Mouse (Mus musculus) adrenal gland (tissue): ENCODE measurements around the gene Mrpl43.
"Not testable (repeated sequence)": the region's sequence is repeated elsewhere in the genome, so short reads cannot be mapped to it uniquely, and the experiment has no call there.

Experiments
- intact Hi-C: fragments of 180-260 bp; cut with DNase I; formaldehyde crosslinking; loops from one replicate; pipeline ENCODE4 v1.15.1; 2025
- long read RNA-seq, 2 experiments: library from polyadenylated mRNA; unstranded; transcript quantifications; one replicate each; pipeline ENCODE4 v2.0.0; 2020; ENCODE audit warnings: borderline replicate concordance in 1 of 2; ENCODE audit not compliant: insufficient replicate concordance in 1 of 2

Gene Mrpl43
- long read RNA-seq, experiment 1, transcript Mrpl43-201 (3 exons, 1,398 nt), result major isoform, 50 of 54 reads
- long read RNA-seq, experiment 1, partial matches to known transcripts, result 2 of 54 reads
- long read RNA-seq, experiment 1, other reads (novel, unspliced or antisense), result 0 of 54 reads
- long read RNA-seq, experiment 2, transcript Mrpl43-201 (3 exons, 1,398 nt), result major isoform, 67 of 73 reads
- long read RNA-seq, experiment 2, partial matches to known transcripts, result 3 of 73 reads
- long read RNA-seq, experiment 2, other reads (novel, unspliced or antisense), result 2 of 73 reads

DNA sequence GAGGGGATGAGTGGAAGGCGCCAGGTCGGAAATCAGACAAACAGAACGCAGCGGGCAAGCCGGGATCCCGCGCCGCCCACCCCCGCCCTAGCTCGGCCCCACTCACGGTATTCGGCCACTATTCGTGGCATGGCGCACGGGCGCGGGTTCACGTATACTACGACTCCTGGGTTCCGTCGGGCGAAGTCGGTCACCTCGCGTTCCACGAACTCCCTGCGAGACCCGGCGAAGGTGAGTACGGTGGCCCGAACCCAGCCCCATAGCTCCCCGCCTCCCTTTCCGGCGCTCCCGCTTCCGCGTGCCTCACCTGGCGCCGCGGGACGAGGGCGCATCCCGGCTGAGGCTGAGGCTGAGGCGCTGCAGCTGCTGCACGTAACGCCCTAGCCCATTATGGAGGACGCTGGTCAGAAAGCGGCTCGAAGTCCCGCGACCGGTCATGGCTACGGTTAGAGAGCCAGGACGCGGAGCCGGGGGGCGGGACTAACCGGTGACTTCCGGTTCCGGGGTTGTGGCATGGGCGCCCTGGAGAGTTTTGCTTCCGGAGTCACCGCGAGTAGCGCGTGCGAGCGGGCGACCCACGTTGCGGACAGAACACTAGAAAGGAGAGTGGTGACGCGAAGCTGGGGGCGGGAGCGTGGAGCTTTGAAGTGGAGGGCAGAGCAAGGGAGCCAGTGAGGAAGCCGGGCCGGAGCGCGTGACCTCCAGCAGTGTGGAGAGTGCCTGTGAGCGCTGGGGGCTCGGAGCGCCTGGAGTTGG, at the start of gene Mrpl43:
Mrpl43 (minus strand) TSS at position 486 of the 756 bp plus-strand sequence.
- intact Hi-C loops, result no loop called here

DNA sequence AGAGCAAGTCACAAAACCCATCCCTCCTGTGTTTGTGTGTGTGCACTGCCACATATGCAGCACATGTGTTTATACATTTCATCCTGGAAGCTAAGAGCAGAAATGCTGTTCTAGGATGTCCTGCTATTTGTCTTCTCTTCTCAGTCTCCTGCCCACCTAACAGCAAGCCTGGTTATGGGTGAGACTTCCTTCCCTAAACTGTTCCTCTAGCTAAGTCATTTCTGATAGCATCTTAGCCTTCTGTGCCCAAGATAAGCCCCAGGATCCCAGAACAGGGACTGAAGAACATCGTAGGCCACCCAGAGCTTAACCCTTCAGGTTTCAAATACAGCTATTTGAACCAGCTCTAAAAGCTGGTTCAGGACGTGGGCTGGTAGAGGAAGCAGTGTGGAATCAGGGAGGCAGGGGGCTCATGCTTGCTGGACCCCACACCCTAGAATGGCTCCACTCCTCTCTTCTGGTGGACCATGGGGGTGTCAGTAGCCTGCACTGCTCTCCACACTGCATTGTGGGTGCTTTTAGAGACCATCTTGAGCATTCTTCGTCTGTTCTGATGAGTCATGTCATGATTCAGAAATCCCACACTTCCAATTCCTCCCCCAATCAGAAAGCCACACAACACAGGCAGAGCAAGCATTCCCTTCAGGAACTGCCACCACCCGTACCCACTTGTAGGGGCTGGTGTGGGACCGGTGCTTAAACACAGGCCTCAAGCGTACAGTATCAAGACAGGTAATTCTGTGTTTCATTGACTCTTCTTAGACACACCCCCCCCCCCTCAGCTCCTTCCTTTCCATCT, 48.8 kb upstream of the Mrpl43 start:
- intact Hi-C loops, result no loop called here

DNA sequence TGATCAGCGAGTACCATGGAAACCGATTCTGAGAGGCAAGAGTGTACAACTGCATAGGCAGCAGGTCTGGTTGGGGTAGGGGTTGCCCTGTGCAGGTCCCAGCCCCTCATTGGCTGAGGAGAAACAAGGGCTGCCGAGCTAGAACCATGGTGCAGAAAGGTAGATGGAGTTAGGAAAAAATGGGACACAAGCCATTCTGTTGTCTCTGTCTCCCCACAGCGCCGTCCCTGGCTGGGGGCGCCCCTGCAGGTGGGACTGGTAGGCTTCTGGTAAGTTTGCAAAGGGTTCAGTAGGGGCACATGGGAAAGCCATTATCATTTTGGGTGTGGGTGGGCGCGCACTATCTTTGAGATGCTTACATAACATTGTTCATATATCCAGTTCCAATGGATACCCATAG, 47.2 kb upstream of the Mrpl43 start:
- intact Hi-C loops, result no loop called here

DNA sequence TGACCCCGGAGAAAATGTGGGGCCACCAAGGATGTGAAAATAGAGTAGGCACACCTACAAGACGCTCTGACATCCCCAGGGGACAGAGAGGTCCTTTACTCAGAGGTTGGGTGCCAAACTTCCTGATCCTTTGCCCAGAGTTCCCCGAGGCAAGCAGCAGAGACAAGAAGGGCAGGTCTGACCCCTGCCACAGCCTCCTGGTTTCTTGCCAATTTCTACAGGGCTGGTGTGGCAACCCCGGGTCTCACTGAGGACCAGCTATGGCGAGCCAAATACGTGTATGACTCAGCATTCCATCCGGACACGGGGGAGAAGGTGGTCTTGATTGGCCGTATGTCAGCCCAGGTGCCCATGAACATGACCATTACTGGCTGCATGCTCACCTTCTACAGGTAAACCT, 43.3 kb upstream of the Mrpl43 start:
- intact Hi-C loops, result no loop called here

DNA sequence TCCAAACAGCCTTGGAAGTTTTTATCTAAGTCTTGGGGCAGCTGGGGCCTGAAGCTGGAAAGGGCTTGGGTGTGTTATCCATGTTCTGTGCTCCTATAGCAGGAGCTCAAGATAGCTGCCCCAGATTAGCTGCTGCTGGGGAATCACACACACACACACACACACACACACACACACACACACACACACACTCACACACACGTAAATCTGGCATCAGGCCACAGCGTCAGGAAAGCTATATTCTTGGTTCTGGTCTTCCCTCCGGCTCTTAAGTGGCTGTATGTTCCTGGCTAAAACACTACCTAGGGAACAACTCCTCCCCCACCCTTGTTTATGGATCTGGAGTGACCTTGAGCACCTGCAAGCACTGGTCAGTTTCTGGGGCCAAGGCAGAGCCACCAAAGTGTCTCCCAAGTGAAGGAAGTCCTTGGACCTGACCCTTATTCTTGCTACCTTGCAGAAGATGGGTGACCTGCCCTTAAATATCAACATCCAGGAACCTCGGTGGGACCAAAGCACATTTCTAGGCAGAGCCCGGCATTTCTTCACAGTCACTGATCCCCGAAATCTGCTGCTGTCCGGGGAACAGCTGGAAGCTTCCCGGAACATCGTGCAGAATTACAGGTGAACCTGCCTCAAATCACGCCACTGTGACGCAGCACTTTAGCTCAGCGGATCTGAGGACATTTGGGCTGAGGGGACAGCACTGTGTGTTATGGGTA, 42.6 kb upstream of the Mrpl43 start:
- intact Hi-C loops, result no loop called here

DNA sequence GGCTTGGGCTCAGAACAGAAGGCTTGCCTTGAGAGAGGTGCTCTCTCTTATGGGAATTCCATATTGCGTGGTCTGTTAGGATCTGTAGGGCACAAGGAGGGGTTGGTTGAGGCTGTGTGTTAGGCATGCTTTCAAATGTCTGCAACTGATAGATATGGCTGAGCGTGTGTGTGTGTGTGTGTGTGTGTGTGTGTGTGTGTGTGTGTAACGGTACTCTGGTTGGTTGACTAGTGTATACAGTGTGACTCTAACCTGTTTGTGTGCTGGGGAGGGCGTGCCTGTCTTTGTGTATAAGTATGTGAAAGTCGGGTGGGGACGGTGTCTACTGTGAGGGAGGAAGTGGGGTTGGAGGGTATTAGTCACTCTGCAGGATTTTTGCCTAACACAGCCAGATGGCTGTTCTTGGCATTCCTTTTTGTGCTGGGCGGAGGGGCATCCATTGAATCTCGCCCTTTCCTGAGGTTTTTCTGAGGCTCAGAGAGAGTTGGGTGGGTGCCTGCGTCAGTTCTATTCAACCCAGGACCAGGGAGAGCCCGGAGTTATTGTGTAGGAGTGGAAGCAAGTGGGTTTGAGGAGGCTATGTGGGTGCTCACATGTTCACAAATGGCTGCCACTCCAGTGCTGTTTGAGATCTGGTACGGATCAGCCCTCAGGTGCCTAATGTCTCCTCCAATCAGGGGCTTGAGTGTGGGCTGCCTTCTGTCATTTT, 41.8 kb upstream of the Mrpl43 start:
- intact Hi-C loops, result no loop called here

DNA sequence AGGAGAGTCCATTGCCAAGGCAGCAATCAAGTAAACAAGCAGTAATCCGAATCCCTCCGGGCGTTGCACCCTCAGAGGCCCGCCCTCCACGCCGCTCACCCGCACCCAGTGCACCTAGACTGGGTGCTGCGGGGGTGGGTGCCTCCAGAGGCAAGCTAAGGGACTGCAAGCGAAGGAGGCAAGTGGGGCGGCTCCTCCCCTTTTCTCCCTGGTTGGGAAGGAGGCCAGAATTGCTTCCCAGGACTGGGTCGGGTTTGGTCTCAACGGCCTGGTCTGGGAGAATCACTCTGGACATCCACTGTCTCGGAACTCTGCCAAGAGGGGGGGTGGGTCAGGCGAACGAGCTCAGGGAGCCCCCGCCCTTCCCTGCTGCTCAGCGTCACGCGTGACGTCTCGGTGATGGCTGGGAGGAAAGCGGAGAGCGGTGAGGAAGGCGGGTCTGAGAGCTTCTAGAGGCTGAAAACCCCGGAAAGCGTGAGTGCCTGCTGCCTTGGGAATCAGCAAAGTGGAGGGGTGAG, 41.2 kb upstream of the Mrpl43 start, which contains the start of gene Sfxn3:
Sfxn3 (plus strand) TSS at position 87 of the 518 bp plus-strand sequence.
- intact Hi-C loops, result no loop called here

DNA sequence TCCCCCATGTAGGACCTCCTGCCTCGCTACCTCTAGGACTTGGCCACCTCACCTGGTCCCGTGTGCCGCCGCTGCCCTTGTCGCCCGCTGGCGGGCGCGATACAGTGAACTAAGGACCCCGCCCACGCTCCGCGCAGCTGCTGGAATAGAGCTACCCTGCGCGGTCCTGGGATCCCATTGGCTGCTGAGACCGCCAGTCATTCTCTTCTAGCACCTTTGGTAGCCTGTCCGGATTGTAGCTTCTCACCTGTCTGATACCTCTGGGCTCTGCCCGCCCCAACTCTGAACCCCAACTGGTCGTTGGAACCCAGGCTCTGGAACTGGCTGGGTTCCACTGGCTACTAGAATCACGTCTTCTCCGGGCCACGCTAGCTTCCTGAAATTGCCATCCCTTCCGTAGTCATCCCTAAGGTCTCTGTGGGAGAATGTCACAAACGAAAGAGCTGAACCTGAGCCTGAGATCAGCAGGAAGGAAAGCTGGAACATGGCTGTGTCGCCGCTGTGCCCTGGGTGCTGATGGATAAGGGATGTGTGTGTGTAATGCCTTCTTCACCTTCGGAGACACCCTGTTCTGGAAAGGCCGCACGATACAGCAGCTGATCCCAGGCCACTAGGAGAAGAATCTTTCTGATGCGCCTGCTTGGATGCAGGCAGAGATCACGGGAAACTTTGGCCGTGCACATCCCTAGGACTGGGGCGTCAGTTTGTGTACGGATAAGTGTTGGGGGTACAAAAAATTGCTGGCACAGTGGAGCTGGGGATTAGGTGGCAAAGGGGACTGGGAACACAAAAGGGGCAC, 40.5 kb upstream of the Mrpl43 start:
- intact Hi-C loops, result no loop called here

DNA sequence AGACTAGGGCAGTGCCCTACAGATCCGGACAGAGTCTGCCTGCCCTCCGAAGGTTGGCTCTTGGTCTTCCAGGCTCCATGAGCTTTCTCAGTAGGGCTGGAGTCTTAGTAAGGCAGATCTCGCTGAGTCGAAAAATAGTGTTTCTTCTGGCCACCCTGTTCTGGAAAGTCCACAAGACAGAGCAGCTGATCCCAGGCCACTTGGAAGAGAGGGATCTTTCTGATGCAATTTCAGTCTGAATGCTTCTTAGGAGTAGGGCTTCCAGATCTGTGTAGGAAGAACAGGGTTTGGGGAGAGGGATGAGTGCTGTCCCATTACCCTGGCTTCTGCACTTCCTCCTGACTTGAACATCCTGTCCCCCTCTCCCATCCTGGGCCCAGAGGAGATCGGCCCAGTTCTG, 39.4 kb upstream of the Mrpl43 start, which contains the start of gene Pdzd7:
Pdzd7 (minus strand) TSS at position 67 of the 400 bp plus-strand sequence.
- intact Hi-C loops, result no loop called here

DNA sequence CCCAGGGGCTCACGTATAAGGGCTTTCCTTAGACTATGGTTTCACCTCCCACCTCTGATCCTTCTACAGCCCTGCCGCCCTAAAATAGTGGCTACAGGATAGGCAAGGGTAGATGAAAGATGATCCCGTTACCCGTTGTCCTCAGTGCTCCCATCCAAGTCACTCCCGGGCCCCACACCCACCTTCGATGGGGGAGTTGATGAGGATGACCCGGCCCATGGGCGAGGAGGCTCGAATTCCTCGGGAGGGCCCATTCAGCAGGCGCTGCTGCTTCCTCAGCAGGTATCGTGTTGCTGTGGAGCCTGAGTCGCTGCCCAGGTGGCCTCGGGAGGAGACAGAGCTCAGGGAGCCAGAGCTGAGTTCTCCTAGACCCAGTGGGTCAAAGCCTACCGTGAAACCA, 39.0 kb upstream of the Mrpl43 start:
- intact Hi-C loops, result no loop called here

DNA sequence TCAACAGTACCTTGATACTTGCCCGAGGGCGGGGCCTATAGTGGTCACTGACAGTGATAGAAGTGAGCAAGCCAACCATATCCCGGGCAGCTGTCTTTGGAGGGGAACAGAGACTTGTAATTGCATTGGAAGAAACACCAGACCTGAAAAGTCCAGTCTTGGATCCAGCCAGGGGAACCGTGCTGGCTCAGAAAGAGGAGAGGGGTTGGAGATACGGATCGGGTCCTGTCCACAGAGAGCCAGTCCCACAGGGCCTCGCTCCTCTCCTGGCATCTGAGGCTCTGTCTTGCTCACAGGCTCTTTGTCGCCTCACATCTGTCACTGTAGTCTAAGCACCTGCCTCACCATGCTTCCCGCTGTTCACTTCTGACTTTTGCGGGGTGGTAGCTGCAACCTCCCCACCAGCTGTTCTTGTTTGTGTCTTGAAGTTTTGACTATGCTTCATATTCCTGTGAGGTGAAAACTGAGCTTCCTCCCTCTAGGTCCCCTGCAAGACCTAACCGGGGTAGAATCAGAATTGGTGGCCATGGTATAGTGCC, 38.2 kb upstream of the Mrpl43 start:
- intact Hi-C loops, result loop anchor here (5.0 kb wide), 1 partner anchor 42 kb away; no protein-coding TSS in a partner anchor

DNA sequence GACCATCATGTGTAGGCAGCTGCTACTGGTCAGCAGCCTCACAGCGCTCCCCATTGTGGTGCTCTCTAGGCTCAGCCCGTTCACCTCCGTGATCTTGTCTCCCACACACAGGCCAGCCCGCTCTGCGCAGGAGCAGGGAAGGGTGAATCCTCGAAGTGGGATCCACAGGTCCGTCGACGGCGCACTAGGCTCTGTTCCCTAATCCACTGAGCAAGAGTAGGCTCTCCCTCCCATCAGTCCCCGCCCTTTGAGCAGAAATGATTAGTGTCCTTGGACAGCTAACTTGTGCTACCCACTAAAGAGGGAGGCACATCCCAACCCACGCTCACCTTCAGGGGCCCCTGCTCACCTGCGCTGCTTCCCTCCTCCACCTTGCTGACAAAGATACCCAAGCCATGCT, 34.0 kb upstream of the Mrpl43 start:
- intact Hi-C loops, result loop anchor here (5.0 kb wide), 1 partner anchor 38 kb away; no protein-coding TSS in a partner anchor

DNA sequence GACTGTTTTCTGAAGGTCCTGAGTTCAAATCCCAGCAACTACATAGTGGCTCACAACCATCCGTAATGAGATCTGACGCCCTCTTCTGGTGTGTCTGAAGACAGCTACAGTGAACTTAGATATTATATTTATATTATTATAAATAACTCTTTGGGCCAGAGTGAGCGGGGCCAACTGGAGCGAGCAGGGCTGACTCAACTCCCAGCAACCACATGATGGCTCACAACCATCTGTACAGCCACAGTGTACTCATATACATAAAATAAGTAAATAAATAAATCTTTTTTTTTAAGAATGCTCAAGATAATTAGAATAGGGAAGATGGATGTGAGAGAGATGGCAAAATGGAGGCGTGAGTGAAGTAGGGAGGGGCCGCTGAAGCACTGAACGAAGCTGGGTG, 32.0 kb upstream of the Mrpl43 start:
- intact Hi-C loops, result not testable (repeated sequence)

DNA sequence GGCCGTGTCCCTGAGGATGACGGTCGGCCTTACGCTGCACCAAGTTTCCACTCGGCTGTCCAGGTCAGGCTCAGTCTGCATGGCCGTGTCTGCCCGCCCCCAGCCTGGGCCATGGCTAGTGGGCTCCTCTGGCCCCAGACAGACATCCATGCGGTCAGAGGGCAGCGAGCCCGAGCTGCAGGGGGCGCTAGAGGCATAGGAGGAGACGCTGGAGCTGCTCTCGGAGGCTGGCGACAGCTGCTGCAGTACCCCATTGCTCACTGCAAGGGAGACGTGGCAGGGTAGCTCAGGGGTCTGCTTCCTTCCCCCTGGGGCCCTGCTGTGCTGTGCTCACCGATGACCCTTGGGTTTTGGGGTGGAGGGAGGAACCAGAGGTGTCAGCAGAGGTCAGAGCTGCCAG, 30.6 kb upstream of the Mrpl43 start:
- intact Hi-C loops, result no loop called here

DNA sequence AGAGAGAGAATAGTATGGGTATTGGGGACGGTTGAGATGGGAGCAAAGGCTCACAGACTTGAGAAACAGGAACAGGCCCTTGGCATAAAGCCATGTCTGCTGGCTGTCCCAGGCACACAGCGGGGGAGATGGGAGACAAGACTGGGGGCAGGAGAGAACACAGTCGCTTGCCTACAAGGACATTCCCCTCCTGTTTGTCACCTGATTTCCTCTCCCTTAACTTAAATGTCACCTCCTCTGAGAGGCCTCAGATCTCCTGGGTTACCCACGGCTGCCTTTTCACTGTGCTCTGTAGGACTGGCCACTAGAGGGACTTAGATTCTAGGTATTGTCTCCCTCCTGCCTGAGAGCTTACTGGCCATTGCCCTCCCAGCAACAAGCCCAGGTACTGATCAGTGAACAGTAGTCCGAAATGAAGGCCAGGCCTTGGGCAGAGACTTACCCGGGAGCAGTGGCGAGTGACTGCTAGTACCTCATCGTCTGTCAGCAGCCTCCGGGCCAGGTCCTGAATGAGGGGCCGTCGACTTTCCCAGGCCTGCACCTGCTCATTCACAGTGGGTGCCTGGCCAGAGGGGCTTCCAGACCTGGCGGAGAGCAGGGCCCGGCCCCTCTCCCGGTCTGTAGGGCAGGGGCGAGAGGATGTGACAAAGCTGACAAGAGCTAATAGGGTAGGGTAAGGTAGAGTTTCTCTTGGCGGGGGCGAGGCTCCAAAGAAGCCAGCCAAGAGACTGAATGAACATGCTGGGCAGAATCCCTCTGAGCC, 26.5 kb upstream of the Mrpl43 start:
- intact Hi-C loops, result no loop called here

DNA sequence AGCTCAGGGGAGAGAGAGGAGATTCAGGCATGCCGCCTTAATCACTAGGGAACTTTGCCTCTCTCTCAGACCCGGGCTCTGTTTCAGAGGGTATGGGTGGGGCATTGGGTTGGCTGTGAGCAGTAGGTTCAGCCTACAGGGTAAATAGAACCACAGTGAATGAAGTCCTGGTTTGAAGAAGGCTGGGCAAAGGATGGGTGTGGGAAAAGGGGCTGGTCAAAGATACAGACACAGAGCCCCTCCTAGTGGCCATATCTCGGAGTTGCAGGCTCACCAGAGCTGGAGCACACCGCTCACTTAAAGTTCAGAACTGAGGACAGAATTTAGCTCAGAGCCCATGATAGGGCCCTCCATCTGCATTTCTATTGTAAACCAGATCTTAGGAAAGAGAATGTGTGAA, 25.5 kb upstream of the Mrpl43 start:
- intact Hi-C loops, result loop anchor here (2.0 kb wide), 1 partner anchor 19 kb away; no protein-coding TSS in a partner anchor

DNA sequence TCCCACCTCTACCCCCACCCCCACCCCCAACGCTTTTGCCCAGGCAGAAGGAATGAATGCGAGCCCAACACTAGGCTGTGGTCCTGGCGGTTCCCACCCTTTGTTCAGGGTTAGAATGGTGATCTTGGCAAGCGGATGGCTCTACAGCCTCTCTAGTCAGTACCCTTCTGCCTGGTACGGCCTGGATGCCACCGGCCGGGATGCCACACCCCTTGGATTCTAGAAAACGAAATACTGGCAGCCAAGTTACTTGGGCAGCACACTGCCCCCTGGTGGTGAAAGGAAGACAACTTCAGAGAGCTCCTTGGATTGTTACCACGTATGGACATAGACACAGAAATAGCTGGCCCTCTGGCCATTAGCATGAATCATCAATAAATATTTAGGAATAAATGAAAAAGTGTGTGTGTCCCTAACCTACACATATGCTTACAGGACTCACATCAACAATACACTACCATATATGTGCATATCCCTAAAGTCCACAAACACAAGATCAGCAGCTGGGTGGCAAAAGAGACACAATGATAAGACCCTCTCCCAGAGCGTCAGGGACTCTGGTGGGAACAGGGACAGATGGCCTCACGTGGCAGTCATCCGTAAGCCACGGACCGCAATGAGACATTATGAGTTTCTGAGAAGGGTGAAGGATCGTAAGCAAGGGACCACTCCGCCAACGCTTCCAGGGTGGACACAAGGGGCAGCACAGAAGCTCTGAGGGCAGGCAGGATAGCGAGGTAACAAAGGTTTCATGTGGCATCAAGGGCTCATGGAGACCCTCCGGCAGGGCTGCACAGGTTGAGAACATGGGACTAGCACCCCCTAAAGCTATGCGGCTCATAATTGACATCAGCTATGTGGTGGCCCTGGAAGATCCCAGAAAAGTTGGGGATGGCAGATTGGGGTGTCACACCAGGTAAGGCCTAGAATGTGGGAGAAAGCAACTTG, 24.8 kb upstream of the Mrpl43 start:
- intact Hi-C loops, result loop anchor here (2.0 kb wide), 1 partner anchor 18 kb away; no protein-coding TSS in a partner anchor
